Mouse (Mus musculus): Measurements from ENCODE around the gene Xpr1.

DNA sequence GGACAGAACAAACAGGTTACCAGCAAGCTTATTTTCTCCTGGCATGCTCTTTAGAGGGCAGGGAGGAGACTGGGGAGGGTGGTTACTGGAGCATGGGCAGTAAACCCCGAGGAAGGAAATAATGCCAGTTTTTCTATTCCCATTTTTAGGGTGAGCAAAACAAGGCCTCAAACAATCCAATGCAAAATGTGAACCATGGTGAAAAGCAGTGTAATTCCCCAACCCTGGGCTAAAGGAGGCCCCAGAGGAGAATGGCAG lies 174.8 kb downstream of the Xpr1 start:
- TF ChIP-seq CTCF (conservative IDR thresholded peaks at IDR 0.05; ENCODE audit: low read length) (no peak), NANOG (IDR thresholded peaks at IDR 0.05; ENCODE audit: borderline replicate concordance, low read length) (no peak), POU5F1 (IDR thresholded peaks at IDR 0.05; ENCODE audit: borderline replicate concordance, low read length) (no peak)
